Mouse (Mus musculus) fat pad, adult 2 months (tissue): ENCODE results near the gene Plekha6.

Source experiments
- DNase-seq: peaks from one replicate; pipeline ENCODE4 v3.0.0-alpha.2; 2011; ENCODE audit warnings: low read depth, low spot score; ENCODE audit errors: extremely low read depth

Gene Plekha6

GRCm38 (mm10) chr1:133163820-133164431, at the start of gene Plekha6:
Plekha6 (plus strand) TSS chr1:133164210.
- no peak for DNase-seq

GRCm38 (mm10) chr1:133116108-133116507, 47.9 kb upstream of the Plekha6 start:
- DNase-seq = no peak

- no peak for DNase-seq
These were observed 45.9 kb upstream of the Plekha6 start for GRCm38 (mm10) chr1:133118127-133118526.

GRCm38 (mm10) chr1:133118844-133119243, 45.2 kb upstream of the Plekha6 start:
- DNase-seq = no peak

GRCm38 (mm10) chr1:133119931-133120712, 43.9 kb upstream of the Plekha6 start:
- peak; percentile 95 for DNase-seq

- no peak for DNase-seq
These were observed 42.8 kb upstream of the Plekha6 start for GRCm38 (mm10) chr1:133121246-133121645.

- DNase-seq = no peak
These were observed 39.9 kb upstream of the Plekha6 start for GRCm38 (mm10) chr1:133124137-133124536.

- no peak for DNase-seq
These were observed 38.2 kb upstream of the Plekha6 start for GRCm38 (mm10) chr1:133125640-133126364.

- no peak for DNase-seq
These were observed 37.7 kb upstream of the Plekha6 start for GRCm38 (mm10) chr1:133126365-133126740.

- no peak for DNase-seq
These were observed 36.7 kb upstream of the Plekha6 start for GRCm38 (mm10) chr1:133127328-133127727.

GRCm38 (mm10) chr1:133129471-133130221, 34.4 kb upstream of the Plekha6 start:
- peak; percentile 61 for DNase-seq

- peak; percentile 82 for DNase-seq
These were observed 33.1 kb upstream of the Plekha6 start, which contains the start of gene Ppp1r15b for GRCm38 (mm10) chr1:133130638-133131560. Ppp1r15b (plus strand) TSS chr1:133131143.

GRCm38 (mm10) chr1:133131561-133131905, 32.5 kb upstream of the Plekha6 start:
- no peak for DNase-seq

- no peak for DNase-seq
These were observed 32.1 kb upstream of the Plekha6 start for GRCm38 (mm10) chr1:133131936-133132335.

- DNase-seq = no peak
These were observed 31.4 kb upstream of the Plekha6 start for GRCm38 (mm10) chr1:133132388-133133326.

GRCm38 (mm10) chr1:133133425-133133824, 30.6 kb upstream of the Plekha6 start:
- DNase-seq = no peak

- DNase-seq = no peak
These were observed 29.9 kb upstream of the Plekha6 start for GRCm38 (mm10) chr1:133134071-133134470.

- DNase-seq = no peak
These were observed 29.1 kb upstream of the Plekha6 start for GRCm38 (mm10) chr1:133134881-133135280.

- DNase-seq = no peak
These were observed 28.2 kb upstream of the Plekha6 start for GRCm38 (mm10) chr1:133135808-133136207.
